Mouse (Mus musculus) heart, adult 2 months (tissue): ENCODE data around the gene Hps3. TPM values are rescaled to one million over a fixed set of nuclear protein-coding genes. Genes with fewer than 3 reads are reported as not detected.
A peak's percentile ranks its signal among the peaks of the same experiment; 100 is the strongest.
"Not testable (repeated sequence)": the region's sequence is repeated elsewhere in the genome, so short reads cannot be mapped to it uniquely, and the experiment has no call there.

ENCODE experiments used
- DNase-seq, 2 experiments: peaks; one replicate each; pipeline ENCODE4 v3.0.0; 2021
- H3K27ac ChIP-seq: fragments of 200-600 bp; 2 replicates; pipeline ENCODE4 v1.8.1; 2022
- H3K27me3 ChIP-seq: fragments of 200-500 bp; 2 replicates; pipeline ENCODE4 v1.6.1; 2012; ENCODE audit warnings: mild to moderate bottlenecking, low read length, inconsistent platforms, mixed read lengths; ENCODE audit not compliant: control insufficient read depth, insufficient read depth
- H3K36me3 ChIP-seq: fragments of 200-500 bp; 2 replicates; pipeline ENCODE4 v1.6.1; 2012; ENCODE audit warnings: low read length, inconsistent platforms; ENCODE audit not compliant: control insufficient read depth, insufficient read depth
- H3K4me1 ChIP-seq: fragments of 200-500 bp; 2 replicates; pipeline ENCODE4 v1.6.1; 2011; ENCODE audit warnings: low read length; ENCODE audit not compliant: control insufficient read depth, insufficient read depth
- H3K4me3 ChIP-seq: fragments of 200-600 bp; 2 replicates; pipeline ENCODE4 v1.8.1; 2022
- H3K79me2 ChIP-seq: fragments of 200-500 bp; replicated peaks from 2 replicates; pipeline ENCODE4 v1.6.1; 2012; ENCODE audit warnings: mild to moderate bottlenecking, inconsistent platforms, low read length, moderate library complexity, mixed read lengths; ENCODE audit not compliant: control insufficient read depth, insufficient read depth
- H3K9ac ChIP-seq: fragments of 200-500 bp; 2 replicates; pipeline ENCODE4 v1.6.1; 2012; ENCODE audit warnings: low read depth, mild to moderate bottlenecking, control low read depth, inconsistent platforms, low read length, mixed read lengths
- CTCF ChIP-seq: fragments of 200-600 bp; IDR thresholded peaks from 2 replicates; pipeline ENCODE4 v1.8.1; 2022; ENCODE audit warnings: antibody characterized with exemption, mild to moderate bottlenecking, moderate library complexity
- EP300 ChIP-seq: fragments of 200-500 bp; IDR thresholded peaks from 2 replicates; pipeline ENCODE4 v1.6.1; 2011; ENCODE audit warnings: low read depth, low read length, control low read depth; ENCODE audit not compliant: insufficient read depth
- POLR2A ChIP-seq: fragments of 200-500 bp; IDR thresholded peaks from 2 replicates; pipeline ENCODE4 v1.6.1; 2011; ENCODE audit warnings: mild to moderate bottlenecking, low read depth, low read length, control low read depth; ENCODE audit not compliant: insufficient read depth
- WGBS: fragments of 180-500 bp; shearing (Covaris S2); methylation state at CpG from one replicate; pipeline ENCODE4 v1.1.7; 2018; 5-methylcytosine and 5-hydroxymethylcytosine counted together
- intact Hi-C: fragments of 180-260 bp; cut with DNase I; formaldehyde crosslinking; loops from one replicate; pipeline ENCODE4 v1.15.1; 2025
- polyA plus RNA-seq: library from polyadenylated mRNA; depleted of rRNA; stranded (reverse); fragments of >200 nt; gene quantifications from 2 replicates; pipeline ENCODE4 v1.2.3, GENCODE M21; 2012
- total RNA-seq, 2 experiments: library from RNA; stranded (reverse); gene quantifications; 2 replicates each; pipeline ENCODE4 v1.2.3; 2021

Hps3 gene
- total and polyA plus RNA-seq, 3 experiments, result 5.9 to 8.3 (median 7.1) TPM

- Histone ChIP-seq H3K9ac (no peak overlapping the region), H3K79me2 (no peaks in the 10 kb centered on the region; the same call in 1 of the 2 replicates), H3K36me3 (peaks cover 5% of the 10 kb centered on the region), H3K27me3 (no peaks in the 10 kb centered on the region), H3K4me3 (no peak overlapping the region), H3K27ac (no peak overlapping the region), H3K4me1 (no peaks in the 10 kb centered on the region; the same call in 1 of the 2 replicates)
- TF ChIP-seq CTCF (no peak), EP300 (no peak)
- intact Hi-C loops, result no loop called here
- 86% methylated on average over 8 of the region's 8 CpGs for WGBS
- DNase-seq, result no peak
These were observed 8.0 kb downstream of the Hps3 start for GRCm38 (mm10) chr3:20026996-20027689.

GRCm38 (mm10) chr3:20026481-20026880, 8.6 kb downstream of the Hps3 start:
- no peak for DNase-seq
- Histone ChIP-seq H3K9ac (no peak overlapping the region), H3K79me2 (no peaks in the 10 kb centered on the region; the same call in 1 of the 2 replicates), H3K4me1 (no peaks in the 10 kb centered on the region; the same call in 1 of the 2 replicates), H3K27me3 (no peaks in the 10 kb centered on the region), H3K36me3 (peaks cover 5% of the 10 kb centered on the region), H3K27ac (no peak overlapping the region), H3K4me3 (no peak overlapping the region)
- intact Hi-C loops, result no loop called here
- TF ChIP-seq EP300 (no peak), CTCF (no peak), POLR2A (no peak)

DNA sequence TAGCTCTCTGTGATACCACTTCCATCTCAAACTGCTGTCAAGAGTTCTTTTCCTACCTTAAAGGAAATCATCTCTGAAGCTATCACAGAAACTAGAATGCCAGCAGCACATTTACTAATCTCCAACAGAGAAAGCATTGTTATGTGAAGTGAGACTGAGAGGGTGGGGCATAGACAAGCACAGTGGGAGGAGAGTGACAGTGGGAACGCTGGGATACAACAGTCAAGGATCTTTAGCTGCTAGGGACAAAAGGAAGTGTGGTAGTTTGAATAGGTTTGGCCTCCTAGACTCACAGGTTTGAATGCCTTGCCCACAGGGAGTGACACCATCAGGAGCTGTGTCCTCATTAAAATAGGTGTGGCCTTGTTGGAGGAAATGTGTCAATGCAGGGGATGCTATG, 11.3 kb downstream of the Hps3 start:
- 31% methylated on average over 1 of the region's 1 CpGs for WGBS
- Histone ChIP-seq H3K9ac (no peak overlapping the region), H3K4me3 (no peak overlapping the region), H3K4me1 (no peaks in the 10 kb centered on the region; the same call in 1 of the 2 replicates), H3K79me2 (no peaks in the 10 kb centered on the region), H3K36me3 (peaks cover 5% of the 10 kb centered on the region), H3K27ac (no peak overlapping the region), H3K27me3 (no peaks in the 10 kb centered on the region)
- TF ChIP-seq CTCF (no peak), EP300 (no peak), POLR2A (no peak)
- DNase-seq, result no peak
- intact Hi-C loops, result no loop called here

DNA sequence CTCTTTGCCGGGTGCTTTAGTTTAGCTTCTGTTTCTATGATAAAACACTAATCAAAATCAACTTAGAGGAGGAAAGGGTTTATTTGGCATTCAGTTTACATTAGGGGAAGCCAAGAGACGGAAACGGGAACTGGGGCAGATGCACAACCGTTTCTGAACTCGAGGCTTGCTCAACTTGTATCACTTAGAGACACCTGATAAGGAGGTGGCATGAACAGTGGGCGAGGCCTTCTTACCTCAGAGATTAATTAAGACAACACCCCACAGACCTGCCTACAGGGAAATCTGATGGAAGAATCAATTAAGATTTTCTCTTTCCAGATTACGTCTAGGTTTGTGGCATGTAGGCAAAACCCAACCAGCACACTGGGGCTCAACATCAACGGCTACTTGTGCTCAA, 17.0 kb downstream of the Hps3 start:
- intact Hi-C loops, result no loop called here
- Histone ChIP-seq H3K4me1 (no peaks in the 10 kb centered on the region), H3K9ac (no peak overlapping the region), H3K4me3 (no peak overlapping the region), H3K36me3 (peaks cover 8% of the 10 kb centered on the region), H3K79me2 (no peaks in the 10 kb centered on the region), H3K27ac (no peak overlapping the region), H3K27me3 (no peaks in the 10 kb centered on the region)
- no peak for DNase-seq
- 66% methylated on average over 8 of the region's 8 CpGs for WGBS
- TF ChIP-seq POLR2A (no peak), EP300 (no peak), CTCF (no peak)

DNA sequence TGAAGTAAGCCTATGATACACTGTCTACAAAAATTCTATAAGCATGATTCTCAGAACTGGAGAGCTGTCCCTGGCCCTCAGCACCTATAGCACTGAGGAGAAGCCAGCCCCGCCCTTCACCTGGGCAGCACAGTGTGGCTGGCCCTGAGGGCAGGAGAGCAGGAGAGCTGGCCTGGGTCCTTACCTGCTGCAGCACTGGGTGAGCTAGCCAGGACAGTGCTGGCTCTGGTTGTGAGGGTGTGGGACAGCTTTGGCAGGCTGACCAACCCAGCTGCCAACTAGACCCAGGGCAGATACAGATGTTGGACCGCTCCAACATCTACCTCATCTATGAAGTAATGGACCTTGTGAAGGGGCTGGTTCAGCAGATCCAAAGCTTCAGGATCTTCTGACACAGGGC, 20.7 kb downstream of the Hps3 start:
- no peaks in the 10 kb centered on the region for H3K27me3 ChIP-seq
- H3K79me2 ChIP-seq, result no peaks in the 10 kb centered on the region
- H3K36me3 ChIP-seq, result peaks cover 7% of the 10 kb centered on the region
- TF ChIP-seq EP300 (no peak), POLR2A (no peak), CTCF (no peak)
- no peaks in the 10 kb centered on the region for H3K4me1 ChIP-seq
- no peak overlapping the region for H3K27ac ChIP-seq
- no peak overlapping the region for H3K9ac ChIP-seq
- peak; percentile 32 to 45 for DNase-seq
- WGBS, result 78% methylated on average over 2 of the region's 2 CpGs
- H3K4me3 ChIP-seq, result no peak overlapping the region
- intact Hi-C loops, result loop anchor here (5.0 kb wide), 1 partner anchor 183 kb away; no protein-coding TSS in a partner anchor

DNA sequence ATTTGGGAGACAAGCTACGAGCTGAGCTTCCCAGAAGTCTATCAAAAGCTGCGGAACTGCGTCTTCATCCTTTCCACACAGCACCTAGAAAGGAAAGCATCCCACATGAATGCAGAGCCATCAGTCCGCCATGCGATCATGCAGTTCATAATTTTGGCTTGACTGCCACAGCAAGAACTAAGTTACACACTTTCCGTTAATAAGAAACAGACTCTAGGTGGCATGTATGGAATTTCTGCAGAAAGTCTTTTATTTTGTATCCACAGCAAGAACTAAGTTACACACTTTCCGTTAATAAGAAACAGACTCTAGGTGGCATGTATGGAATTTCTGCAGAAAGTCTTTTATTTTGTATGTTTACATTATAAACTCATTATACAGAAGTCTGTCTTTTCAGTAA, 24.2 kb downstream of the Hps3 start:
- H3K4me3 ChIP-seq, H3K9ac ChIP-seq, H3K27ac ChIP-seq, H3K4me1 ChIP-seq, H3K79me2 ChIP-seq, H3K36me3 ChIP-seq, DNase-seq, H3K27me3 ChIP-seq: not testable (repeated sequence)
- 88% methylated on average over 7 of the region's 7 CpGs for WGBS
- intact Hi-C loops, result loop anchor here (5.0 kb wide), 1 partner anchor 186 kb away; no protein-coding TSS in a partner anchor
